Mouse (Mus musculus): Measurements from ENCODE around the gene Mecom. TPM values are rescaled to one million over a fixed set of nuclear protein-coding genes. Genes with fewer than 3 reads are reported as not detected.

Mecom gene
- polyA plus RNA-seq, 1 experiment from 2014 or later = 13.7 TPM

DNA sequence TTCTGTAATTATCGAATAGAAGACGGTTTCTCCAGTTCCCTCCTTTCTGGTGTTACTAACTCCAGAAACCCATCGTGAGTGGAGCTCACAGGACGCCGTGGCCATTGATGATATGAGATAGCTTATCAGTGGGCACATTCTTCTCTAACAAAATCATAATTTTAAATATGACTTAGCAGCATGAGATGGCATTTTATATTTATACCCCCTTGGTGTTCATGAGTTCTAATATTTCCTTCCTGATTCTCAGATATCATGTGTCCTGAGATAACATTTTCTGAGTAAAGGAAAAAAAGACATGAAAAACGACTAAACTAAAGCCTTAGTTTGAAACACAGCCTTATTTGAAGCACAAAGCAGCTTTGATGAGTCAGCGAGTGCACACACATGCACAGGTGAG lies 481.3 kb downstream of the Mecom start:
- H3K27ac ChIP-seq = no peak overlapping the region
- ATAC-seq (ENCODE audit: low FRiP score) = no peak

DNA sequence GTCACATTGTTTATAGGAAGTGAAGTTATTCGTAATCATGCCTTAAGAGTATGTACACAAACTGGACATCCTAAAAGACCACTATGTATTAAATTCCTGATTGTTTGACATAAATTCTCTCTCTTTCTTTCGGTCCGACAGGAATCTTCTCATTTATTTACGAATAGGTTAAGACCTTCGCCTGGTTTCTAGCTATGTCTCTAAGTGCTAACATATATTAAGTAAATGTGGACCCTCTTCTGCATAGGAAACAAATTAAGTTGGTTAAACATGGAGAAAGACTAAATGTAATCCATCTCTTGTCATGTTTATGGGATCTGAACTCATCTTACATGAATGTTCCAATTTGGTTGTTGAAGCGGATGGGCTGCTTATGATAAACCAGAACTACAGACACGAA lies 487.8 kb downstream of the Mecom start:
- Histone ChIP-seq H3K4me3 (replicated peaks; ENCODE audit: low read length) (no peak overlapping the region), H3K4me1 (replicated peaks; ENCODE audit: control insufficient read depth, insufficient read depth, low read length) (no peaks in the 10 kb centered on the region), H3K27me3 (ENCODE audit: control insufficient read depth, insufficient read depth, low read length) (no peaks in the 10 kb centered on the region), H3K9ac (no peak overlapping the region), H3K27ac (no peak overlapping the region), H3K4me2 (replicated peaks) (no peak overlapping the region), H3K9me3 (ENCODE audit: control insufficient read depth, low read length) (no peaks in the 10 kb centered on the region), H3K36me3 (replicated peaks; ENCODE audit: control insufficient read depth, insufficient read depth) (no peaks in the 10 kb centered on the region)
- DNase-seq (ENCODE audit: low spot score) (no peak), ATAC-seq (ENCODE audit: low FRiP score) (no peak)
- WGBS = 98% methylated on average over 7 of the region's 7 CpGs

More for the DNA sequence above, 481.3 kb downstream of the Mecom start:
- H3K9me3 ChIP-seq (ENCODE audit: control insufficient read depth, low read length) = no peaks in the 10 kb centered on the region
- H3K4me1 ChIP-seq (replicated peaks; ENCODE audit: control insufficient read depth, insufficient read depth, low read length) = no peaks in the 10 kb centered on the region
- 65% methylated on average over 7 of the region's 7 CpGs for WGBS
- no peak for DNase-seq (ENCODE audit: low spot score)
- H3K9ac ChIP-seq = no peak overlapping the region
- no peaks in the 10 kb centered on the region for H3K36me3 ChIP-seq (replicated peaks; ENCODE audit: control insufficient read depth, insufficient read depth)
- H3K4me3 ChIP-seq (replicated peaks; ENCODE audit: low read length) = no peak overlapping the region
- no peaks in the 10 kb centered on the region for H3K27me3 ChIP-seq (ENCODE audit: control insufficient read depth, insufficient read depth, low read length)
- H3K4me2 ChIP-seq (replicated peaks) = no peak overlapping the region

- Histone ChIP-seq H3K4me3 (replicated peaks; ENCODE audit: low read length) (no peak overlapping the region), H3K4me1 (replicated peaks; ENCODE audit: control insufficient read depth, insufficient read depth, low read length) (no peaks in the 10 kb centered on the region), H3K27ac (no peak overlapping the region), H3K36me3 (replicated peaks; ENCODE audit: control insufficient read depth, insufficient read depth) (no peaks in the 10 kb centered on the region), H3K4me2 (replicated peaks) (no peak overlapping the region), H3K27me3 (ENCODE audit: control insufficient read depth, insufficient read depth, low read length) (no peaks in the 10 kb centered on the region), H3K9ac (no peak overlapping the region), H3K9me3 (ENCODE audit: control insufficient read depth, low read length) (no peaks in the 10 kb centered on the region)
- ATAC-seq (ENCODE audit: low FRiP score) = no peak
- 89% methylated on average over 4 of the region's 4 CpGs for WGBS
- DNase-seq (ENCODE audit: low spot score) = no peak
Measured at GRCm38 (mm10) chr3:30059615-30060014, 488.2 kb downstream of the Mecom start.

GRCm38 (mm10) chr3:30051287-30051686 lies 496.5 kb downstream of the Mecom start:
- no peak for DNase-seq (ENCODE audit: low spot score)
- no peaks in the 10 kb centered on the region for H3K36me3 ChIP-seq (replicated peaks; ENCODE audit: control insufficient read depth, insufficient read depth)
- H3K27me3 ChIP-seq (ENCODE audit: control insufficient read depth, insufficient read depth, low read length) = no peaks in the 10 kb centered on the region
- ATAC-seq (ENCODE audit: low FRiP score) = no peak
- no peaks in the 10 kb centered on the region for H3K9me3 ChIP-seq (ENCODE audit: control insufficient read depth, low read length)
- WGBS = 93% methylated on average over 6 of the region's 6 CpGs
- no peak overlapping the region for H3K4me2 ChIP-seq (replicated peaks)
- no peak overlapping the region for H3K4me3 ChIP-seq (replicated peaks; ENCODE audit: low read length)
- H3K27ac ChIP-seq = no peak overlapping the region
- H3K9ac ChIP-seq = no peak overlapping the region
- H3K4me1 ChIP-seq (replicated peaks; ENCODE audit: control insufficient read depth, insufficient read depth, low read length) = no peaks in the 10 kb centered on the region

- Histone ChIP-seq H3K9me3 (ENCODE audit: control insufficient read depth, low read length) (no peaks in the 10 kb centered on the region), H3K4me3 (replicated peaks; ENCODE audit: low read length) (no peak overlapping the region), H3K27me3 (ENCODE audit: control insufficient read depth, insufficient read depth, low read length) (no peaks in the 10 kb centered on the region), H3K9ac (no peak overlapping the region), H3K4me1 (replicated peaks; ENCODE audit: control insufficient read depth, insufficient read depth, low read length) (no peaks in the 10 kb centered on the region), H3K27ac (no peak overlapping the region), H3K36me3 (replicated peaks; ENCODE audit: control insufficient read depth, insufficient read depth) (no peaks in the 10 kb centered on the region), H3K4me2 (replicated peaks) (no peak overlapping the region)
- 58% methylated on average over 5 of the region's 5 CpGs for WGBS
- no peak for ATAC-seq (ENCODE audit: low FRiP score)
- no peak for DNase-seq (ENCODE audit: low spot score)
Measured at GRCm38 (mm10) chr3:30050795-30051194, 497.0 kb downstream of the Mecom start.

GRCm38 (mm10) chr3:30048792-30049191 lies 499.0 kb downstream of the Mecom start:
- H3K9me3 ChIP-seq (ENCODE audit: control insufficient read depth, low read length) = no peaks in the 10 kb centered on the region
- WGBS = 88% methylated on average over 5 of the region's 5 CpGs
- ATAC-seq (ENCODE audit: low FRiP score) (no peak), DNase-seq (ENCODE audit: low spot score) (no peak)
- no peak overlapping the region for H3K9ac ChIP-seq
- H3K4me1 ChIP-seq (replicated peaks; ENCODE audit: control insufficient read depth, insufficient read depth, low read length) = no peaks in the 10 kb centered on the region
- H3K36me3 ChIP-seq (replicated peaks; ENCODE audit: control insufficient read depth, insufficient read depth) = no peaks in the 10 kb centered on the region
- H3K4me2 ChIP-seq (replicated peaks) = no peak overlapping the region
- no peak overlapping the region for H3K4me3 ChIP-seq (replicated peaks; ENCODE audit: low read length)
- no peak overlapping the region for H3K27ac ChIP-seq
- no peaks in the 10 kb centered on the region for H3K27me3 ChIP-seq (ENCODE audit: control insufficient read depth, insufficient read depth, low read length)

DNA sequence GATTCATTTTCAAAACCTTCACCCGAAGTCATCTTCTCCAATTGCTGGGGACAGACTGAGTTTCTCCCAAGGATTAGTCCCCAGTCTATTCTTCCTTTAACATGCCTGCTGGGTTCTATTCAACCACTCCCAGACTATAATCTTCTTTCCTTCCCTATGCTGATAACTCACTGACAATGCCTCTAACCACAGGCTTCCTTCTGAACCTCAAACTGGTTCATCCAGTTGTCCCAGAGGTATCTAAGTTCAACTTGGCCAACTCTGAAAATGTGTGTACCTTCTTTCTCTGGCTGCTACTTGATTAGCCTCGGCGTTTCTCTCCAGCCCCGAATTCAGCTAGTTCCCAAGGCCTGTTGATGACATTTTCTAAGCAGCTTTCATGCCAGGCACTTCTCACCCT lies 499.7 kb downstream of the Mecom start:
- H3K4me2 ChIP-seq (replicated peaks) = no peak overlapping the region
- 66% methylated on average over 4 of the region's 4 CpGs for WGBS
- no peak for ATAC-seq (ENCODE audit: low FRiP score)

GRCm38 (mm10) chr3:30043525-30043924 lies 504.3 kb downstream of the Mecom start:
- Histone ChIP-seq H3K27me3 (ENCODE audit: control insufficient read depth, insufficient read depth, low read length) (no peaks in the 10 kb centered on the region), H3K4me1 (replicated peaks; ENCODE audit: control insufficient read depth, insufficient read depth, low read length) (no peaks in the 10 kb centered on the region), H3K4me3 (replicated peaks; ENCODE audit: low read length) (no peak overlapping the region), H3K4me2 (replicated peaks) (no peak overlapping the region), H3K27ac (no peak overlapping the region), H3K9me3 (ENCODE audit: control insufficient read depth, low read length) (no peaks in the 10 kb centered on the region), H3K36me3 (replicated peaks; ENCODE audit: control insufficient read depth, insufficient read depth) (no peaks in the 10 kb centered on the region), H3K9ac (no peak overlapping the region)
- no peak for ATAC-seq (ENCODE audit: low FRiP score)
- DNase-seq (ENCODE audit: low spot score) = no peak
- WGBS = 99% methylated on average over 3 of the region's 3 CpGs

More for the DNA sequence above, 499.7 kb downstream of the Mecom start:
- Histone ChIP-seq H3K27me3 (ENCODE audit: control insufficient read depth, insufficient read depth, low read length) (no peaks in the 10 kb centered on the region), H3K36me3 (replicated peaks; ENCODE audit: control insufficient read depth, insufficient read depth) (no peaks in the 10 kb centered on the region), H3K9ac (no peak overlapping the region), H3K9me3 (ENCODE audit: control insufficient read depth, low read length) (no peaks in the 10 kb centered on the region), H3K4me3 (replicated peaks; ENCODE audit: low read length) (no peak overlapping the region), H3K4me1 (replicated peaks; ENCODE audit: control insufficient read depth, insufficient read depth, low read length) (no peaks in the 10 kb centered on the region), H3K27ac (no peak overlapping the region)
- no peak for DNase-seq (ENCODE audit: low spot score)

GRCm38 (mm10) chr3:30038545-30038944 lies 509.3 kb downstream of the Mecom start:
- Histone ChIP-seq H3K36me3 (replicated peaks; ENCODE audit: control insufficient read depth, insufficient read depth) (no peaks in the 10 kb centered on the region), H3K9ac (no peak overlapping the region), H3K4me2 (replicated peaks) (no peak overlapping the region), H3K27me3 (ENCODE audit: control insufficient read depth, insufficient read depth, low read length) (no peaks in the 10 kb centered on the region), H3K4me1 (replicated peaks; ENCODE audit: control insufficient read depth, insufficient read depth, low read length) (no peaks in the 10 kb centered on the region), H3K27ac (no peak overlapping the region), H3K9me3 (ENCODE audit: control insufficient read depth, low read length) (no peaks in the 10 kb centered on the region), H3K4me3 (replicated peaks; ENCODE audit: low read length) (no peak overlapping the region)
- WGBS = 91% methylated on average over 3 of the region's 3 CpGs
- ATAC-seq (ENCODE audit: low FRiP score) = no peak
- DNase-seq (ENCODE audit: low spot score) = no peak

GRCm38 (mm10) chr3:30019961-30020360 lies 527.8 kb downstream of the Mecom start:
- H3K27me3 ChIP-seq (ENCODE audit: control insufficient read depth, insufficient read depth, low read length) = no peaks in the 10 kb centered on the region
- DNase-seq (ENCODE audit: low spot score) = no peak
- H3K27ac ChIP-seq = no peak overlapping the region
- H3K36me3 ChIP-seq (replicated peaks; ENCODE audit: control insufficient read depth, insufficient read depth) = no peaks in the 10 kb centered on the region
- H3K9me3 ChIP-seq (ENCODE audit: control insufficient read depth, low read length) = no peaks in the 10 kb centered on the region
- ATAC-seq (ENCODE audit: low FRiP score) = no peak
- 92% methylated on average over 13 of the region's 13 CpGs for WGBS
- H3K4me2 ChIP-seq (replicated peaks) = no peak overlapping the region
- H3K4me1 ChIP-seq (replicated peaks; ENCODE audit: control insufficient read depth, insufficient read depth, low read length) = no peaks in the 10 kb centered on the region
- H3K9ac ChIP-seq = no peak overlapping the region
- no peak overlapping the region for H3K4me3 ChIP-seq (replicated peaks; ENCODE audit: low read length)

Measured in hindbrain, embryonic 14.5 days (tissue).